Mouse (Mus musculus) urinary bladder, postnatal 36 days (tissue): ENCODE measurements around the gene H2-Eb1.
A peak's percentile ranks its signal among the peaks of the same experiment; 100 is the strongest.

Source experiments
- DNase-seq, 2 experiments: peaks; one replicate each; pipeline ENCODE4 v3.0.0; 2022; ENCODE audit warnings: low spot score in 2 of 2, mixed read lengths in 1 of 2

H2-Eb1 gene

GRCm38 (mm10) chr17:34305380-34306030, at the start of gene H2-Eb1:
H2-Eb1 (plus strand) TSS chr17:34305867.
- peak; percentile 79 to 84 for DNase-seq

- DNase-seq, result no peak
Measured at GRCm38 (mm10) chr17:34256501-34256900, 49.2 kb upstream of the H2-Eb1 start.

GRCm38 (mm10) chr17:34257594-34258375, 47.9 kb upstream of the H2-Eb1 start, which contains the start of gene H2-Ab1:
H2-Ab1 (plus strand) TSS chr17:34257689.
- peak; percentile 75 to 83 for DNase-seq

GRCm38 (mm10) chr17:34260551-34260950, 45.1 kb upstream of the H2-Eb1 start:
- DNase-seq, result no peak

- peak; percentile 54 to 58 for DNase-seq
Measured at GRCm38 (mm10) chr17:34261502-34261901, 44.2 kb upstream of the H2-Eb1 start.

GRCm38 (mm10) chr17:34263068-34263467, 42.6 kb upstream of the H2-Eb1 start:
- peak; percentile 51 to 56 for DNase-seq

GRCm38 (mm10) chr17:34263811-34264371, 41.8 kb upstream of the H2-Eb1 start:
- DNase-seq, result no peak

GRCm38 (mm10) chr17:34264452-34265351, 41.0 kb upstream of the H2-Eb1 start:
- DNase-seq, result no peak

- no peak for DNase-seq
Measured at GRCm38 (mm10) chr17:34268262-34268661, 37.4 kb upstream of the H2-Eb1 start.

- DNase-seq, result no peak
Measured at GRCm38 (mm10) chr17:34268748-34269147, 36.9 kb upstream of the H2-Eb1 start.

GRCm38 (mm10) chr17:34269817-34270216, 35.9 kb upstream of the H2-Eb1 start:
- DNase-seq, result no peak

- DNase-seq, result no peak
Measured at GRCm38 (mm10) chr17:34270230-34270629, 35.4 kb upstream of the H2-Eb1 start.

GRCm38 (mm10) chr17:34270940-34271339, 34.7 kb upstream of the H2-Eb1 start:
- no peak for DNase-seq

- no peak for DNase-seq
Measured at GRCm38 (mm10) chr17:34272102-34272501, 33.6 kb upstream of the H2-Eb1 start.

GRCm38 (mm10) chr17:34280499-34281038, 25.1 kb upstream of the H2-Eb1 start:
- no peak for DNase-seq

- DNase-seq, result no peak
Measured at GRCm38 (mm10) chr17:34281836-34282235, 23.8 kb upstream of the H2-Eb1 start.

- DNase-seq, result no peak
Measured at GRCm38 (mm10) chr17:34285371-34285770, 20.3 kb upstream of the H2-Eb1 start.

- DNase-seq, result no peak
Measured at GRCm38 (mm10) chr17:34285848-34286247, 19.8 kb upstream of the H2-Eb1 start.

- DNase-seq, result no peak
Measured at GRCm38 (mm10) chr17:34286501-34286900, 19.2 kb upstream of the H2-Eb1 start.

- no peak for DNase-seq
Measured at GRCm38 (mm10) chr17:34286999-34287398, 18.7 kb upstream of the H2-Eb1 start.

- DNase-seq, result peak; percentile 83 to 86
Measured at GRCm38 (mm10) chr17:34287648-34288047, 18.0 kb upstream of the H2-Eb1 start, which contains the start of gene H2-Aa. H2-Aa (minus strand) TSS chr17:34287823.
